Mouse (Mus musculus) lung, postnatal 36 days (tissue): Measurements from ENCODE around the gene Exoc6b.

Source experiments
- DNase-seq: peaks from one replicate; pipeline ENCODE4 v3.0.0; 2022; ENCODE audit warnings: mixed read lengths

Exoc6b gene

DNA sequence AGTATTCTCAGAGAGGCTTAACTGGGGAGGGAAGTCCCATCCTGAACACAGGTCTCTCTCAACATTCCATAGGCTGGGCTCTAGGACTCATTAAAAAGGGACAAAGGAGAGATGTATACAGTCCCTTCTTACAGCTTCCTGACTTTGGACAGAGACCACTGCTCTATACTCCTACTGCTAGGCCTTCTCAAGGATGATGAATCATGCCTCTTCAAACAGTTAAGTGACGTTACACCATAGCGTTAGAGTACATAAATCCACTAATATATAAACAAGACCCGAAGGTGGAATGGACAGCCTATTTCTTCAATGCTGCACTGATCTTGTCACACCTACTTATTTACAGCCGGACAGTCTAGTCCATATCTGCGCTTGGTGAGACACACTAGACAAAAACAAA is 369.7 kb downstream of the Exoc6b start:
- no peak for DNase-seq

DNA sequence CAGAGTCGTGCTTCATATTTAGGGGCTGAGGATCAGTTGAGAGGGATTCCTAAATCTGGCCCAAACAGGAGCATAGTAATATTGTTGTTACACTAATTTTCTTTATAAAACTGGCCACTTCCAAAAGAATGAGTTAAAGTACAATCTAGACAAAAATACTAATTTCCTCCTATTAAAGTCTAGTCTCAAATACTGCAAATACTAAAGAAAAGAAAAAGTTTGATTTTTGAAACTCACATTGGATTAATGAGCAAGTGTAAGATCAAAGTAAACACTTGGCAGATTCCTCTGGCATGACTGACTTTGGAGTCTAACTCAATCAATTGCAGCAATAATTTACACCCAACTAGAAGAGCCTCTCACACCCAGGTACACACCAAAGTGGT is 371.0 kb downstream of the Exoc6b start:
- DNase-seq: no peak

DNA sequence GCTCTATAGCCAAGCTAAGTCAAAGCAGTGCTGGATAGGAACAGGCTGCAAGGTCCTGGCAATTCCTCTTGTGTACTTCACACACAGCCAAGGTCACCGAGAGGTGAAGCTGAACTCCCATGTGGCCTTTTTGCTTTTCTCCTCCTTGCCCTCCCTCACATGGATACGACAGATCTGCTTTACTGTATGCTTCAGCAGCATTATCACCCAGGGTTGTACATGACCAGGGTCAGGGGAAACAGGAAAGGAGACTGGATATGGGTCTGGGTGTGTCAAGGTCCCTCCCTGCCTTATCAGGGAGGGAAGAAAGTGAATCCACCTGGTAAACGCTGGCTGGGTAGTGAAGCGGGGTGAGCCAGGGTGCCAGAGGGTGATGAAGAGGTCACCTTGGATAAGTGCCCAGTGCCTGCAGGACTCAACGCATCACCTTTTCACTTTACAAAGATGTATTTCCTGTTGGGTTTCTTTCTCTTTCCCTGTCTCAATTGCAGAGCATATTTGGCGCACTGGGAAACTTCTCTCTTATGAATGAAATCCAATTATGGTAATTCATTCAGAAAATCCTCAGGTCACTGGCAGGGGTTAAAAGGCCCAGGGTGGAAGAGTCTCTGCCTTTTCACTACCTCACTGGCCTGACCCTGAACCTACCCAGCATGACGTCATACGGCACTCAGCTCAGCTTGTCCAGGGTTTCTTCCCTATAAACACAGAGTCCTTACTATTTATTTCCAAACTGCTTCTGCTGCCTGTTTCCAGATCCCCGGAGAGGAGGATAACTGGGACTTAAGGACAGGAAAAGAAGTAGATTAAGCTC is 371.6 kb downstream of the Exoc6b start:
- DNase-seq: peak; percentile 47

DNA sequence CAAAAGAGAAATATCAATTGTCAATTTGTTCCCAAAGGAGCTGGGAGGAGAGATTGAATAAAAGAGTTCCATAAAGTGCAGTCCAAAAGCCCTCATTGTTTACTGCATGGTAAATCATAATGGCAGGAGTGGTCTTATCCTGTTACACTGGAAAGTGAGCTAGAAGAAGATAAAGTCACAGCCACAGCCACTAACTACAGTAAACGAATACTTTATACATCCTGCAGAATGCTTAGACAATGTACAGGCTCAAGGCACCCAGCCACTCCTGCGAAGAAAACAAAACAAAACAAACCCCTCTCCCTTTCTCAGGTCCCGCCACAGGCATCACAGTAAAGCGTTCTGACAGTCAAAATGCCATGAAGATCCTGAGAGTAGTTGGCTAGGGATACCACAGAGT is 375.5 kb downstream of the Exoc6b start:
- no peak for DNase-seq

DNA sequence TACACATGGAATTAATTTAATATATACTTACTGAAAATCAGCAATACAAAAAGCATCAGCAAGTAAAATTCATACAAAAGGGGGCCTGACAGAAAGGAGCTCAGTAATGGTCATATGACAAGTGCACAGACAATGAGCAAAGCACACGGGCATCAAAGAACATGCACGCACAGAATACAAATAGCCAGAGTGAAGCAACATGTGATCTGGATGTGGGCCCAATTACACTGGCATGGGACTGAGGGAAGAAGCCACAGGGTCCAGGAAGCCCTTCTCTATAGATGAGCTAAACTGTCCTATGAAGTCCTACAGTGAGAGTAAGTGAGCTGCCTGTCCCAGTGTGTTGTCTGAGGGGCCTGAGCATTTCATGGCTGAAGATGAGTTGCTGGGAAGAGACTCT is 376.1 kb downstream of the Exoc6b start:
- DNase-seq: no peak

DNA sequence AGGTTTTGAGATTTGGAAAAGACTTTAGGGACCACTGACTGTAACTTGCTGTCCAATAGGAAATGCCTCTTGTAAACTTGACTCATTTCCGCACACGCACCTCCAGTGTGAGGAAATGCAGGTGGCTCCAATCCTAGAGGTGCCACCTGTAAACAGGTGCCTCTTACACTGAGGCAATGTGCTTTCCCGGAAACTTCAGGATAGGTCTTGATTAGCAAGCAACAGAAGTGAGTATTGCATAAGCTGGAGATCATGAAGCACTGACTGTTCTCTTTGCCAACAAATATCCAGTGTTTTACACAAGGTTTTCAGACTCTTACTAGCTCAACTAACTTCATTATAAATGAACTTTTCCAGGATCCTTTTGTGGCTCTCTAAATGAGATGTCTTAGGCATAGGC is 377.4 kb downstream of the Exoc6b start:
- DNase-seq: peak; percentile 40

DNA sequence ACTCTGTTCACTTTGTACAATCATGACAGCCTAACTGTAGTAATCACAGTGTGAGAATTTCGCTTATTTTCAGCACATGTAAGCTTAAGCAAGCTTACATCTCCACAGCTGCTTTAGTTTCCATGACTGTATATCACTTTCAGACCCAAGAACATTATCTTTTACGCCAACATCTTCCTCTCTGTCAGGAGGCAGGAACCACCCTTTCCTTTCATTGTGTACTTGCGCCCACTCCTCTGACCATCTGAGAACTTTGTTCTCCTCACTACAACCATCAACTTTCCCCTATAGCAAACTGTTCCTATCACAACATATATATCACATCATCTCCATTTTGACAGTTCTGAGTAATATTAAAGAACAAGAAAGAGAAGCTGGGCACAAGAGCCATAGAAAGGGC is 391.5 kb downstream of the Exoc6b start:
- DNase-seq: no peak

DNA sequence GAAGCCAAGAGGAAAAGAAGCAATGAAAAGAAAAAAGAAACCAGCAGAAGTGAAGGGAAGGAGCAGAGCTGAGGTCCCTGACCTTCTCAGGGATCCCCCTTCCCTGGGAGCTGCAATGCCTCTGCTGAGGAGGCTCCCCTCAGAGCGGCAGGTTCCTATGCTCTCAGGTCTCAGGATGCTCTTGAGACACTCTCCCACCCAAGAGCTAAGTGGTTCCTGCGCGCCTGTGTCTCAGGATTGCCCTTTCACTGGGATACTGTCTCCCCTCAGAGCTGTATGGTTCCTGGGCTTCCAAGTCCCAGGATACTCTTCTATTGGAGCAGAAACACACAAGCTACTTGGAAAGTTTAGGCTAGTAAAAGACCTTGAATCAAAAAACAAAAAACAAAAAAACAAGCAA is 394.4 kb downstream of the Exoc6b start:
- no peak for DNase-seq

DNA sequence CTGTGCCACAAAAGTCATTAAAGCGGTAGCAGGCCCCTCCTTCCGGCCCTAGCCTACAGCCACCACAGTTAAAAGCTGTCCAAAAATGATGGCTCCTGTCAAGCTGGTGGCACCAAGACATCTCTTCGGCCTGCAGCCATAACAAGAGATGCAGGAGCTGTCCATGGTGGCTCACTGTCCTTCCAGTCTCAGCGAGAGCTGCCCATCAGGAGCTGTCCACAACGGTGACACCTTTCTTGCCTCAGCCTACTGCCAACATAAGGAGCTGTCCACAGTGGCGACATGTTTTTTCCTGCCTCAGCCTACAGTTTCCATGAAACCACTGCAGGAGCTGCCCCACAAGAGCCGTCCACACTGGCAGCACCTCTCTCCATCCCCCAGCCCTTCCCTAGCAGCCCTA is 395.2 kb downstream of the Exoc6b start:
- DNase-seq: no peak

DNA sequence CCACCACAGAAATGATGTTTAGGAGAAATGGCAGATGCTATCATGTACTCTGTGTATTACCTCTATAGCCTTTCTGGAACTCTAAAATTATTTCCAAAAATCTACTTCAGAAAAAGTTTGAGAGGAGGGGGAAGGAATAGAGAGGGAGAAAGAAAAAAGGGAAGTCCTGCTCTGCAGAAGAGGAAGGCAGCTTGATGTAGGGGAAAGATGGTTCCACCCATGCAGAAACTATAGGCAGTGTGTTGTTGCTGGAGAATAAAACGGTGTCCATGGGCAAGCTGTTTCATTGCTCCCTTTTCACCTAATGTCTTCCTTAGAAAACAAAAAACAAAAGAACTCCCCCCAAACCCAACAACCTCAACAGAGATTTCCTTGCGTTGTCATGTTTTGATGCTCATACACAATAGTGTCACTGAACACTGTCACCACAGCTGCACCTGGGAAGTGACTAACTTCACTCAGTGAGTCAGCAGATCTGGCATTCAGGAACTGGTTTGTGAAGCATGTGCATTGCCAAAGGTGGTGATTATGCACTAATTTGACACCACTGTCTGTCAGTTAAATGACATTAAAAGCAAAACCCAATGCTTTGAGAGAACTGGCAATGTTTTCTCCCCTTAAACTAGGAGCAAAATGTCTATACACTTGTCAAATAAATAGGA is 407.7 kb downstream of the Exoc6b start:
- peak; percentile 18 for DNase-seq

DNA sequence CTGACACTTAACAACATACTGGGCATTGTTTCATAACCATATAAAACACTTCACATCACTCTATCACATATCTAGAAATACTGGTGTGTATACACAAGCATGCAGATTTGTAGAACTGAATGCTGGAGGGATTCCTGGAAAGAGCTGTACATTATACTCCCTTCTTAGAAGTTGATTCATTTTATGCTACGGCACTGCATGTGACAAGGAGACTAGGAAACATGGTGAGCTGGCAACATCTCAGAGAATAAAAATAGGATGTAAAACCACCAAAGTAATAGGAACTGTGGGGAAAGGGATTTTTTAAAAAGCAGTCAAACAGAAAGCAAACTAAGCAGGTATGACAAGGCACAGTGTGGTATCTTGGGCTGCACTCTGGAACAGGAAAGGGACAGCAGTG is 408.3 kb downstream of the Exoc6b start:
- no peak for DNase-seq

DNA sequence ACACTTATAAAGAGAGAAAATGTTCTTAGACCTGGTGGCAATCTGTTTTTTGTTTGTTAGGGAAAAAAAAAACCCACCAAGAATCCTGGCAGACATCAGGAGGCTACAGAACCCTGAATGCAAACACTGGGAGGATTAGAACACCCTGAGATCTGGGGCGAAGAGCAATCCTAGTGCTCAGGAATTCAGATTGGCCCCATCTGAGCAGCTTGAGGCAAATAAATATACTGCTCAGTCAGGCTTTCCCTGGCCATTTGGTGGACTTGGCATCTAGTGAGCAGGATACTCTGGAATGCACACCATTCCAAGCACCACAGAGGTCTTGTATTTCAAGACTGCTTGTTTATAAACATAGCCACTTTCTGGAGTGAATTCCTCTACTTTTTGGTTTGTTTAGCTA is 412.2 kb downstream of the Exoc6b start:
- DNase-seq: peak; percentile 26

DNA sequence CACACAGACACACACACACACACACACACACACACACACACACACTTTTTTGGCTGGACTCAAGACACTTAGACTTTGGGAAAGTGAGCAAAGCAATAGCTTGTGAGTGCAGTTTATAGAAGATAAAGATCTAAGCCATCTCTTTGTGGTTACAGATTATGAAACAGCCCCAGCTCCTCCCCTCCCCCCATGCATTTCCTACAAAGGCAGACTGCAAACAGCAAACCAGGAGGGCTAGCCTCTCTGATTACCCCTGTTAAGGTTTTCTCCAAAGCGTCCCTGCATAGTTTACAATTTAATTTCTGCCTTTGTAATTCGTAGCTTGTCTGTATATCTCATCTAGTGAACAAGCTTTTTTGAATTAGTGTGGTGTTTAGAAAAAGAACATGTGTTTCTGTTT is 412.6 kb downstream of the Exoc6b start:
- peak; percentile 70 for DNase-seq

DNA sequence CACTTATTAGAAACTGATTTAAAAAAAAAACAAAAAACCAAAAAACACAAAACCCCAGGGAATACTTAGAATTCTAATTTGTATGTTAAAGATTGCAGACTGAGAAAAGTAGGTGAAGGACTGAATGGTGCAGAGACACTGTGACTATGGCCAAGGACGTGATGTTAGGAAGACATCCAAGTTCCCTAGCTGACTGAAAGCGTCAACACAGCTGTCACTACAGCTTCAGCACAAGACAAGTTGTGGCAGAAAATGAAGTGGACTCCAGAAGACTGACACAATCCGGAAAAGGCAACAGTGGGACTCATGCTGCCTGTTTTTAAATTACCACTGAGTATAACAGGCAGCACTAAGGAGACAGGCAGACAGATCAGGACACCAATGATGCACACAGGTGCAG is 417.4 kb downstream of the Exoc6b start:
- DNase-seq: no peak

DNA sequence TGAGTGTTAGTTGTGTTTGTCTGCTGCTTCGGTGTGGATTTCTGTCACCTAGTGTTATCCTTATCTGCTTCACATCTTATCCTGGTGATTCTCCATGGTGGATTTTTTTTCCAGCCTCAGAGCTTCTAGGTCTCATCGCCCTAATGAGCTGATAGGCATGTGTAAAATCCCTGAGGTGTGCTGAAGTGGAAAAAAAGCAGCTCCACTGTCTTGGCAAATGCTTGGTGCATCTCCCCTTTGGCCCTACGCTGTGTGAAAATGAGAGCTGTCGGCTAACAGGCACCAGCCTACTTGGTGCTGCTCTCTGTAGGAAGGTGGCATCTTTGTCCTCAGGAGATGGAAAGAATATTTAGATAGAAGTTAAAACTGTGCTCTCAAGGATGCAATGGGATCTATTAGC is 422.1 kb downstream of the Exoc6b start:
- DNase-seq: no peak

DNA sequence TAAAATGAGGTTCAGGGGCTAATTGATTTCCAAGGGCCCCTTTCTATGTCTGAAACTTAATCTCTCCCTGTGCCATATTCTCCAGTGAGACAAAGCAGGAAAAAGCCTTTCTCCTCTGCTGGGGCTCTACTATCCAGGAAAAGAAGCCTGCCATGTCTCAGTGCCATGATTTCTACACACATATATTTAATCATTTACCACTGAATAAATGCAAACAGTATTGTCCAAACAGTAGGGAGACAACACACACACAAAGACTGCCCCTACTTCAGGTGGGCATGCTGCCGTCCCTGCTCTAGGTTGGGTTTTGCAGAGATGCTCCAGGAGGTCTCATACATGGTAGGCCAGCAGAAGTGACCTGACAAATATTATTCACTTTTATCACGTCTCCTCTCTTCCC is 422.6 kb downstream of the Exoc6b start:
- no peak for DNase-seq

DNA sequence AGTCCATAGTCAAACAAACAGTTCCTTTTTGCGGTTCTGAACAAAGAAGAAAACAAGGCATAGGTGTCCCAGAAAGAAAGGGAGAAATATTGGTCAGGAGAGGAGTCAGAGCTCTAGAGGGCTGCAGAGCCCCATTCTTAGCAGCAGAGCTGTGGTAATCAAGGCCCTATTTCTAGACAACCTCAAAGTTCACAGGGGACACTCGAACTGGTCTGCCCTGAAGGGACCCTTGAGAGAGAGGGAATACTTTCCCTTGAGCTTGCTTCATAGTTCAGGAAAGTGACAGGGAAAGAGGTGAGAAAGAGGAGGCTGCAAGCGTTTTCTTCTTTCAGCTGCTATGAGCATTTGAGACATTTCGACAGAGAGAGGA is 428.3 kb downstream of the Exoc6b start:
- DNase-seq: no peak

DNA sequence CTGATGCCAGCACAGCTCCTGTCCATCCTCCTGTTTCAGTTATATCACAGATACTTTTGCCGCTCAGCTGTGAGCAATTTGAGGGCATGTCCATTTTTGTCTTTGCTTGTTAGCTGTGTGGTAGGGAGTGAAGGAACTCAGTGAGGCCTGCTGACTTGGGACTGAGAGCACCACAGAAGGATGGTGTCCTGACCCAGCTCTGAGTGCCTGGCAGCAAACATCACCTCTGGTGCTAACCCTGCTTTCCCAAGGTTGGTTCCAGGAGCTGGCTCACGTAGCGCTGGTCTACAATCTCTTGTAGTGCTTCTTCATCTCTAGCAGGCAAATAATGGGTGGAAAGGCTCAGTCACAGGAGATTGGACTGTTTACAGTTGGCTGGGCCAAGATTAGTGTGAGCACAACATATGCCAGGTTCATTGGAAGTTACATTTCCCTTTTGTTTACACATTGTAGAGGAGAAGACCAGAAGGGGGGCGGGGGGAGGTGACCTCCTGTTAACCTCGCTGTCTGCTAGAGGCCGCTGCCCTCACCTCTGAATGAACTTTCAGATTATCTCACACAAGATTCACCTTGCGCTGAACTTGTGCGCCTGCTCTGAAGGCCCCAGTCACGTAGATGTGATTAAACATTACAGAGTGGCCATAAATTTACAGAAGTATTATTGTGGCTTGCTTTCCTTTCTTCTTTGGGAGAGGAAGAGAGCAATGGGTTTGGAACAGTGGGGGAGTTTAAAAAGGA is 428.8 kb downstream of the Exoc6b start:
- peak; percentile 74 for DNase-seq

DNA sequence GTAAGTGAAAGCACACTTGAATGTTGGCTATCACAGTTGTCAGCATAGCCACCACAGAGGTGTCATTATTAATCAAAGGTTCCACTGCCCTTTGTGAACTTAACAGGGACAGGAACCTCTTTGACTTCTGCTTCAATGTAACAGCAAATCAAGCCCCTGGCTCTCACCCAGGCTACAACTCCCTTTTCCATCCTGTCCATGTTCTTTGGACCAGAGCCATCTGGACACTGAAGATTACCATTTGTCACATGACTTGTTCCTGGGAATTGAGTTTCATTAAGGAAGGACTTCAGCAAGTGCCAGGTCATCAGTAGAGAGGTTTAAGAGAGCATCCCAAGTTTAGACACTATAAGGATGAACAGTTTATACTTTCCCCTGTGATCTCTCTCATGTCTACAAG is 431.1 kb downstream of the Exoc6b start:
- DNase-seq: peak; percentile 91

DNA sequence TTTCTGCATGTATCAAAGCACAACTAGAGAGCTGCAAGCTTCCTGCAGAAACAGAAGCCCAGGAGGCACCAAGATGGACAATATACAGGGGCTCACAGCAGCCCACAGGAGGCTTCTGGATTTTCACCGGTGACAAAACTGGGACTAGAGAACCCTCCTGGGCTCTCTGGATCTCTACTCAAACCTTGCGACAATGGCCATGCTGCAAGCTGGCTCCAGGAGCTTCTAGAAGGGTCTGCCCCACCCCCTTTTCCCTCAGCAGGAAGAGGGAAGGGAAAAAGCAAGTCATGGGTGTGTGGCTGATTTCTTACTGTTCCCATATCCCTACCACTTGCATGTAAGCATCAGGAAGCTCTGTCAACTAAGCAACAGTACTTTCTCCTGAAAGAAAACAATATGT is 437.7 kb downstream of the Exoc6b start:
- DNase-seq: peak; percentile 19

DNA sequence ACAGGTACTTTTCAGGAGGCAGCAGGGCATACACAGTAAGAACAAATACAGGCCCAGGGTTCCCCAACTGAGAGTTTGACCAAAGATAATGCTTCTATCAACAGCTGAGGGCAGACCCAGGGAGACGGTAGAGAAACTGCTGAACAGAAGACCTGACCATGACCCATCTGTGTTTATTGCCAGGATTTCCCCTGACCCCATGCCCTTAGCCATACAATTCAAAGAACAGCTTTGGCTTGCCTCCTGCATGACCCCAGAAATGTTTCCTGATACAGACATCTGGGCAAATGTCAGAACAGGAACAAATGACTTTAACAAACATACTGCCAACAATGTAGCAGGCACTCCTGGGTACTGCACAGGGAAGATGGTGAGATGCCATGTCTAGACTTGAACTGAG is 439.0 kb downstream of the Exoc6b start:
- peak; percentile 67 for DNase-seq

DNA sequence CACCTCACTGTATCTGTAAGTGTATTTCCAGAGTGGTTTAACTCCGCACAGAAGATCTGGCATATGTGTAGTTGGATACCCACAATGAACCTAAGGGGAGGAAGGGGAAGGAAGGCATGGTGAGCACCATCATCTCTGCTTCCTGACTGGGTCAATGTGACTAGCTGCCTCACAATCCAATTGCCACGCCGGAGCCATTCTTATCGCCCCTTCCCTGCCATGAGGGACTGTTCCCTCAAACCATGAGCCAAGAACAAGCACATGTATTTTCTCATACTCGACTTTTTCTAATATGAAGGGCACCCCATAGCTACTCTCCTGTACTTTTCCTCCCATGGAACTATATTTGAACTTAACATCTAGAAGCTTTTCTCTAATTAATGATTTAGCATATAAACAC is 440.5 kb downstream of the Exoc6b start:
- DNase-seq: no peak

DNA sequence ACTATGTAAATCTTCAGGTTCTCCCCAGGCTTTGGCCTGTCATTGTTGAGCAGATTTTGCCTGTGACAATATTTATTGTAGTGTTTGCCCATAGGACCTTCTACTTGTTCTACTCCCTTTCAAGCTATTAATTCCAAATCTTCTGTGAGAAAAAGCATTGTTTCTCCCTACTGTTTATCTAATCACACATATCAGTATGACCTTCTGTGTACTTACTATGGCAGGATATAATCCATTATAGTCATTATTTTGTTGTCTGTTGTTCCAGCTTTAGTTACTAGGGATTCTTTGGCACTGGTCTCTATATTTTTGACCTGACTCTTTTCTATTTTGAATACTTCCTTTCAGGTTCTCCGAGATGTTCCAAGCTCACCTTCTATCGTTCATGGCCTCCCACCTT is 442.9 kb downstream of the Exoc6b start:
- DNase-seq: no peak

DNA sequence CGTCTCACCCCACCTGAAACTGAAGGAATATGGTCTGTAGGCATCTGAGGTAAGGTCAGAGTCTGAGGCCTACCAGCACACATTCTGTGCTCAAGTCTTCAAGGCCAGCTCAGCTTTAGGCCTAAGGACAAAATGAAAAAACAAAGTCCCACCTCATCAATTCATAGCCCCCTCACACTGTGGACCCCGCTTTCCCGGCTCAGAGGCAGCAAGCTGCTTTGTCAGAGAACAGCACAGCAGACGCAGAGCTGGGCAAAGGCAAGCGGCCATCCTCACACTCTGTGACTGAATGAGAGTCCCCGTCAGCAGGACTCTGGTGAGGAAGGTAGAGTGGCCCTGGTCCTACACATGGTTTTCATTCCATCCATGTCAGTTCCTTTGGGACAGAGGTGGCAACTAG is 450.1 kb downstream of the Exoc6b start:
- DNase-seq: no peak
